Mouse (Mus musculus) naive thymus-derived CD4-positive, alpha-beta T cell, adult 2 months (primary cell): ENCODE measurements around the gene Dmap1.

Source experiments
- DNase-seq: peaks from one replicate; pipeline ENCODE4 v3.0.0-alpha.2; 2011; ENCODE audit warnings: low read depth

The Dmap1 gene

DNA sequence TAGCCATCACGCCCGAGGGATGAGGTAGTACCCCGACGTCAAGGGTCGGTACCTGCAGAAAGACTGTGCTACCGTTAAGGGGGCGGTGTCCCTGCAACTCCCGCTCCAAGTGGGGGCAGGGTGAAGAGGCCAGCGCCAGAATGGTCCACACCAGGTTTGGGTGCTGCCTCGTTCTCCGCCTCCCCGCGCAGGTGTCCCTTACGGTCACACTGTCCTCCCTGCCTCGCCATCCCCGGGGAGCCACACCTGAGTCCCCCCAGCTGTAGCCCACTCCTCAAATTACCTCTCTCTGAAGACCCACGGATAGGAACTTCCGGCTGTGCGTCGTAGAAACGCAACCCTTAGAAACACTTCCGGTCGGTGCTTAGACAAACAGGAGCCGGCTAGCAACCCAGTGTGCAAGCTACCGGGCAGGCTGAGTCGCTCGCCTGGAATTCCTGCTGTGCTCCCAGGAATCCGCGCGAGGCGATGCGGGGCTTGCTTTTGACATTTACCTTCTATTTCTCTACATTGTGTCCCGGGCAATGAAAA lies at the start of gene Dmap1:
Gene Dmap1, minus strand, starts transcription at position 343 of the 531 bp plus-strand sequence.
- peak; percentile 92 for DNase-seq

DNA sequence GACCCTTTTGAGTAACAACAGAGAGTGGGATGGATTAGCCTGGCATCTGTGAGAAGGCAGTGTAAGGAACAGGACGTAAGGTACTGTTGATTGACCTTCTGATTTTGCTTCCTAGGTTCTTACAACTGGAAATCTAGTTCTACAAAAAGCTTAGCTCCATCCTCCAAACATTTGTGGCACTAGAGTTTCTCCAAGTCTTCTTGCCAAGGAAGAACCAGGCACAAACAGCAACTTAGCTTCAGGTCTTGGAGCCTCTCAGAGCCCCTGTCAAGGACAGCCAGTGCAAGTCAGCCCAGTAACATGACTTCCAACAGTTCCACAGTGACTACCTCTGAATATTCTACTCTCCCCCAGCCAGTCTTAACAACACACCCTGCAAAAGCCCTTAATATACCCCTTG lies 42.0 kb upstream of the Dmap1 start, which contains the start of gene Gm12845:
Gene Gm12845, plus strand, starts transcription at position 301 of the 400 bp plus-strand sequence.
- DNase-seq: no peak

GRCm38 (mm10) chr4:117713303-117714098 lies 31.4 kb upstream of the Dmap1 start:
- DNase-seq: no peak

- no peak for DNase-seq
These were observed 30.2 kb upstream of the Dmap1 start for GRCm38 (mm10) chr4:117712314-117712713.

DNA sequence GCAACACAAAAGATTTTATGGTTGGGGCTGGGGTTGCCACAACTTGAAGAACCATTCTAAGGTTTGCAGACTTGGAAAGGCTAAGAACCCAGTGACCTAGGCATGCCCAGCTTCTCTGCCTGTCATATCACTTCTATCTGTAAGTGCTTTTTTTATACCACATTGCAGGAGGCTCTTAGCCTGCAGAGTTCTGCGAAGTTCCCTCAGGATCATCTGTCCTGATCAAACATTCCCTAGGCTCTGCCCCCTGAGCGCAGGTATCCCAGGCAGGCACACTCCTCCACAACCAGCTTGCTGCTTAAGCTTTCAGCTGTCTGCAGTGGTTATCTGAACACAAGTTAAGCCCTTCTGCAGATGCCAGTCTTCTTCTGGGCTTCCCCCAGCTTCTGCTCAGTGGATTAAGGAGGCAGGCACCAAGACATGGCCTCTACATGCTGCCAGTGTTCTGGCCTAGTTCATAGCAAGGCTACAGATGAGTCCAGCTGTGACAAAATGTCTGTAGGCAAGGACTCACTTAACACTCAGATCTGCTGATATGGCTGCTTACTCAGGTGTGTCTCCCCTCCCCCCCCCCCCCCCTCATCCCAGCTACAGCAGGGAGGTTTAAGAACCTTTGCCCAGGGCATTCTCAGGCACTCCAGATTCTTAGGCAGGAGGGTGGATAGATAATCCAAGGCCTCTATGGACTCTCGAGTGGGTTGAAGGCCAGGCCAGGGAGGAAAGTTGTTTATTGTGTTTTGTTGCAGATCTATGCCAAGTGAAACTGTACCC lies 26.9 kb upstream of the Dmap1 start:
- no peak for DNase-seq

DNA sequence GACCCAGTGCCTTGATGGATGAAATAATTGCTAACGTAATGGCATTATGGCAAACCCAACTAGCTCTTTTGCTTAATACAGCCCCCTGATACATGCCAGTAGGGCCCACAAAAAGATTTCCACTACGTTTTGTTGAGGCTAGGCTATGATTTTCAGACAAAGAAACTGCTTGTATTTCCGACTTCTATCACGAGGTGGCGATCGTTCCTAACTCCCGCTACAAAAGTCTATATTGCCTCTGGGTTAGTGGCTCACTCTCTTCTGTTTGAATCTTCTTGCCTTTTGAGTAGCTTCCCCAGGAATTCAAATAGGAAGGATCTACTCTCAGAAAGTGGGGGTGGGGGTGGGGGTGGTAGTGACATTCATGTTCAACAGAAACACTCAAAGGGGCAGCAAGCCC lies 23.3 kb upstream of the Dmap1 start:
- DNase-seq: peak; percentile 52

DNA sequence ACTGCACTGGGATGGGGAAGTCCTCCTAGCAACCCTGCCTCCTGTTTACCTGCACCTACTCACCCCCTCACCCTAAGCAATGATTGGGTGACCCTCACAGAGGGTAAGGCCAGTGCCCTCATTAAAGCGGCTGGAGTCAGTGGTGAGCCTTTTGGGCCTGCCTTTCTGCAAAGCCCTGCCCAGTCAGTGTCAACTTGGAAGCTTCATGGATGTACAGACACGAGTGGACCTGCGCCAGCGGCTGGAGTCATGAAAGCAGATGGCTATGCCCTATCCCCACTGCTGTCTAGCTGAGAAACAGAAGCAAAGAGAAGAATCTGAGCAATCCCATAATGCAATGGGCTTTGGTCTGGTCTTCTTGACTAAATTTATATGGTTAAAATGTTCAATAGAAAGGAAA lies 4.3 kb upstream of the Dmap1 start:
- no peak for DNase-seq

DNA sequence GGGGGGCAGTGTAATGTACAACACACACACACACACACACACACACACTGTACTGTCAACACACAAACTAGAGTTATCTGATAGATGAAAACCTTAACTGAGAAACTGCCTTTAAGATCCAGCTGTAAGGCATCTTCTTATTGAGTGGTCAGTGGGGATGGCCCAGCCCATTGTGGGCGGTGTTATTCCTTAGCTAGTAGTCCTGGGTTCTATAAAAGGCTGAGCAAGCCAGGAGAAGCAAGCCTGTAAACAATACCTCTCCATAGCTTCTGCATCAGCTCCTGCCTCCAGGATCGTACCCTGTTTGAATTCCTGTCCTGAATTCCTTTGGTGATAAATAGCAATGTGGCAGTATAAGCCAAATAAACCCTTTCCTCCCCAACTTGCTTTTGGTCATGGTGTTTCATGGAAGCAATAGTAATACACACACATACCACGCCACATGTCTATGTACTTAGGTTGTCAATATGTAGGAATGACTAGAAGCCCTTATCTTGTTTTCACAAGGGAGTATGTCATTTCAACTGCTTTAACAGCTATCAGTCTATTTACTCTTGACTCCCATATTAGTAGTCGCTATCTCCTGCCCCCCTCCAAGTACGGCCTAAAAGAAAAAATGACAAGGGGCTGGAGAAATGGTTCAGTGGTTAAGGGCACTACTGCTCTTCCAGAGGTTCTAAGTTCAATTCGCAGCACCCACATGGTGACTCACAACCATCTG lies 1.1 kb upstream of the Dmap1 start:
- DNase-seq: no peak

- DNase-seq: no peak
These were observed 390 bp upstream of the Dmap1 start for GRCm38 (mm10) chr4:117682463-117682862.

DNA sequence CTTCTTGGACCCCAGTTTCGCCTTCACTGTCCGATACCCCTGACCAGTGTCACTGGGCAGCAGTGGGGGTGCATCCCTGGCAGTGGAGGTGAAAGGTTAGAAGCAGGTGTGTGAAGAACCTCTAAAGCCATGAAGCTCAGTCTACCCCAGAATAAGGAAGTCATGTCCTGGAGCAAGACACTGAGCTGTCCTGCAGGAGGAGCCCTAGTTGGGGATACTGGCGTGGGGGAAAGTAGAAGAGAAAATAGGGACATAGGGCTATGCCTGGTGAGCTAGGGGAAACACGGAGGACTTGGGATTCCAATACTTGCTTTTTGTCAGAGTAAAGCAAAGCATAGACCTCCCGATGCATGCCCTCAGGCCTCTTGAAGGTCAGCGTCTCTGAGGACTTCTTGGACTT lies 1.1 kb downstream of the Dmap1 start:
- no peak for DNase-seq

- DNase-seq: peak; percentile 73
These were observed 5.2 kb downstream of the Dmap1 start for GRCm38 (mm10) chr4:117676903-117677302.

GRCm38 (mm10) chr4:117673901-117674300 lies 8.2 kb downstream of the Dmap1 start:
- DNase-seq: no peak

DNA sequence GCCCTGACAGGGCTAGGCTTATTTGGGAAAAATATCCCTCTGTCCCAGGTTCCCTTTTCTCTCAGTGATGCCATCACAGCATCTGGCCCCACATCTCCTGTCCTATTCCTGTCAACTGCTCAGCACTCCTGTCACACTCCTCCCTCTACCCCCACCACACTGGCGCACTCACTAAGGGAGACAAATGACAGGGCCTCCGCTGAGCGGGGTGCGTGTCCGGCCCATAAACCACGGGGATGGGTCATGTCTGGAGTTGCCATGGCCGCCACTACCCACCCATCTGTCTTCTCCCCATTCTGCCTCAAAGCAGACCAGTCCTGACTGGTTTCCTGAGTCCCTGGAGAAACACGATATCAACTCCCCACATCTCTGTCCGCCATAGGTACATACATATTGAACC lies 10.0 kb downstream of the Dmap1 start:
- DNase-seq: no peak

DNA sequence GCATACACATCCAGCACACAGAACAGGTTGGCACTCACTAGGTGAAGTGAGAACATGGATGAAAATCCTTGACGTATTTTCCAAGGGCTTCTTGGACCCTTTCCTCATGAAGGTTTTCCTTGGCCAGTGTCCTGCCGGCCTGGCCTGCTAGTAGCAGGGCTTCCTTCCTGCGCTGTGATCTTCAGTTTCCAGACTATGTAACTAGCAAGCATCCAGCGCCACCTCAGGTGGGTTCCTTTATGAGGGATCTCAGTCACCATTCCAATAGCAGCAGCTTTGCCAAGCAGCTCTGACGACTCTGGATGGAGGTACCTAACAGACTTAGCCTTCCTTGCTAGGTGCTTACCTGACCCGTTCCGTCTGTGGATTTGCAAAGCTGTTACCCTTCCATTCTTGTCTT lies 12.2 kb downstream of the Dmap1 start:
- DNase-seq: no peak

DNA sequence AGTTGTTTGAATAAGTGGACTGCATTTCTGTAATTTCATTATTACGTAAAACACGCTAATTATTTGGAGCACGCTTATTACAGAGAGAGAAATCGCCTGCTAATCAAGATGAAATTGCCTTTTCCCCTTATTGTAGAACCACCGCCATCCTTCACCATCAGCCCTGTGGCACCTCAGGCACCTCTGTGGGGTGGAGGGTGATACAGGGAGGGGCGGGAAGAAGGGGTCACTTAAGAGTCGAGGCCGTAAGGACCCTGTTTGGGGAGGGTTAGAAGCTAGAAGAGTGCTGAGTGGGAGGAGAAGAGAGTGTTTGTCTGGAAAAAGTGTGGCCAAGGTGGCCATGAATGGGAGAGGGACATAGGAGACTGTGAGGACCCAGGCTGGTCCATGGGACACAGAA lies 16.0 kb downstream of the Dmap1 start:
- DNase-seq: no peak

- no peak for DNase-seq
These were observed 16.5 kb downstream of the Dmap1 start for GRCm38 (mm10) chr4:117665531-117665930.

- no peak for DNase-seq
These were observed 17.5 kb downstream of the Dmap1 start for GRCm38 (mm10) chr4:117664411-117665137.

- DNase-seq: no peak
These were observed 22.1 kb downstream of the Dmap1 start for GRCm38 (mm10) chr4:117660001-117660400.

- no peak for DNase-seq
These were observed 23.3 kb downstream of the Dmap1 start for GRCm38 (mm10) chr4:117658582-117659444.

- no peak for DNase-seq
These were observed 24.4 kb downstream of the Dmap1 start for GRCm38 (mm10) chr4:117657646-117658045.

DNA sequence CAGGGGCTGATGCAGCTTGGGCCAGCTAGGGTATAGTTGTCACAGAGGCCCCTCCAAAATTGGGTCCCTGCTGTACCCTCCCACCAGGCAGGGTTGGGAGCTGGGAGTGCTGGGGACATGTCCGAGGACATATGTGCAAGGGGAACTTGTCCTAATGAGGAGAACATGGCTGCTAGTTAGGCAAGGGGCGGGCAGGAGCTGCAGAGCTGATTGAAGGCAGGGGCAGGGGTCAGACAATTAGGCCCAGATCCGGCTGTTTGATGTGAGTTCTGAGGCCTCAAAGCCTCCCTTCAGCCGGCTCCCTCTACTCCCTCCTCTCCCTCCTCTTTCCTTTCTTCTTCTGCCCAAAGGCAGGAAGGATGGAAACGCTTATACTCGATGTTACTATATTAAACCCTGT lies 25.1 kb downstream of the Dmap1 start:
- DNase-seq: no peak
